20 mouse cellular contexts compared by ENCODE assay signal in genomic region chr6:135646177-135646576, GRCm38 (mm10).
A peak's percentile ranks its signal among the peaks of the same experiment; 100 is the strongest.
DNase-seq lines count a peak whose midpoint lies in the region; ATAC-seq lines count a peak whose summit lies in the region.
"Had no signal": no experiment of that assay in that cellular context is flagged by ENCODE, and none has a peak within 500 bp of the region (broad histone marks: within the 10 kb centered on the region; RNA-seq: fewer than 3 reads in every experiment).

No protein-coding gene starts in this region.

- H3K27me3 ChIP-seq in kidney, embryonic 16.5 days (ENCODE audit: insufficient read depth, low read length) = no peaks in the 10 kb centered on the region
- H3K27me3 ChIP-seq: CH12.LX; forebrain, embryonic 12.5 days; hindbrain, embryonic 12.5 days; limb, embryonic 12.5 days; neural tube, embryonic 12.5 days had no signal

- no peaks in the 10 kb centered on the region for H3K4me1 ChIP-seq in kidney, embryonic 16.5 days (ENCODE audit: insufficient read depth, low read length)
- H3K4me1 ChIP-seq: forebrain, embryonic 12.5 days; heart, embryonic 10.5 days; hindbrain, embryonic 12.5 days; limb, embryonic 12.5 days; neural tube, embryonic 12.5 days had no signal

- peaks cover 2% of the 10 kb centered on the region; the same call in 1 of the 2 replicates for H3K9me3 ChIP-seq in kidney, embryonic 16.5 days (ENCODE audit: low read length)
- H3K9me3 ChIP-seq: forebrain, embryonic 12.5 days; heart, embryonic 10.5 days; hindbrain, embryonic 12.5 days; limb, embryonic 12.5 days; neural tube, embryonic 12.5 days had no signal

- H3K9ac ChIP-seq in kidney, embryonic 16.5 days (replicated peaks; ENCODE audit: low read length) = no peak overlapping the region
- H3K9ac ChIP-seq: forebrain, embryonic 12.5 days; hindbrain, embryonic 12.5 days; limb, embryonic 12.5 days; liver, embryonic 14.5 days; neural tube, embryonic 12.5 days had no signal

- 70% methylated on average over 1 of the region's 1 CpGs for WGBS in kidney, embryonic 16.5 days

- DNase-seq in adrenal gland, postnatal 25 days = peak; percentile 6
- DNase-seq in adrenal gland, postnatal 14 days = no peak
- DNase-seq in kidney, adult 9 months = peak; percentile 37
- DNase-seq in thymus, postnatal 14 days = peak; percentile 9
- no peak for DNase-seq in thymus, adult 18-20 months
- DNase-seq in frontal cortex, adult 2 months (ENCODE audit: extremely low spot score in 1 of 2, low spot score in 1 of 2) = no peak
- DNase-seq: cerebellum, adult 9-10 months; gastrocnemius, postnatal 36 days; right cerebral cortex, postnatal 4 days; thymus, postnatal 25 days had no signal

- no peak overlapping the region for H3K4me3 ChIP-seq in kidney, embryonic 16.5 days (ENCODE audit: low read length)
- H3K4me3 ChIP-seq: forebrain, embryonic 12.5 days; heart, embryonic 10.5 days; hindbrain, embryonic 12.5 days; limb, embryonic 12.5 days; neural tube, embryonic 12.5 days had no signal

- no peaks in the 10 kb centered on the region for H3K36me3 ChIP-seq in kidney, embryonic 16.5 days (ENCODE audit: insufficient read depth, low read length)
- H3K36me3 ChIP-seq: forebrain, embryonic 12.5 days; heart, embryonic 10.5 days; hindbrain, embryonic 12.5 days; limb, embryonic 12.5 days; neural tube, embryonic 12.5 days had no signal

- no peak for ATAC-seq in kidney, embryonic 16.5 days (ENCODE audit: low FRiP score, low TSS enrichment)
- ATAC-seq: activated CD4-positive, CD25-positive, alpha-beta regulatory T cell, adult 4 months had no signal

- no peak overlapping the region for H3K27ac ChIP-seq in kidney, embryonic 16.5 days (ENCODE audit: low read length)
- H3K27ac ChIP-seq: forebrain, embryonic 12.5 days; heart, embryonic 10.5 days; hindbrain, embryonic 12.5 days; limb, embryonic 12.5 days; liver, embryonic 14.5 days; neural tube, embryonic 12.5 days had no signal

- H3K4me2 ChIP-seq in kidney, embryonic 16.5 days (replicated peaks; ENCODE audit: low read depth, low read length) = no peak overlapping the region
- H3K4me2 ChIP-seq: forebrain, embryonic 12.5 days; hindbrain, embryonic 12.5 days; limb, embryonic 12.5 days; midbrain, embryonic 11.5 days; neural tube, embryonic 12.5 days had no signal

Comparison
In these comparisons a context has a peak if more than half of its experiments do, and no peak if none do; other contexts are left out.
1. DNase-seq: peak in adrenal gland, postnatal 25 days (single experiment), kidney, adult 9 months (single experiment) and thymus, postnatal 14 days (single experiment); none in adrenal gland, postnatal 14 days (single experiment), thymus, adult 18-20 months (0 of 2) and frontal cortex, adult 2 months (0 of 2).